Mouse (Mus musculus) layer of hippocampus, adult 11-12 months (tissue): ENCODE results near the gene Tmem119.

Experiments used
- DNase-seq: peaks from one replicate; pipeline ENCODE4 v3.0.0; 2022; ENCODE audit warnings: low spot score

Tmem119 gene

GRCm38 (mm10) chr5:113800280-113800679 is at the start of gene Tmem119:
Tmem119 (minus strand) TSS chr5:113800516.
- no peak for DNase-seq

- no peak for DNase-seq
Measured at GRCm38 (mm10) chr5:113847636-113848035, 47.3 kb upstream of the Tmem119 start.

DNA sequence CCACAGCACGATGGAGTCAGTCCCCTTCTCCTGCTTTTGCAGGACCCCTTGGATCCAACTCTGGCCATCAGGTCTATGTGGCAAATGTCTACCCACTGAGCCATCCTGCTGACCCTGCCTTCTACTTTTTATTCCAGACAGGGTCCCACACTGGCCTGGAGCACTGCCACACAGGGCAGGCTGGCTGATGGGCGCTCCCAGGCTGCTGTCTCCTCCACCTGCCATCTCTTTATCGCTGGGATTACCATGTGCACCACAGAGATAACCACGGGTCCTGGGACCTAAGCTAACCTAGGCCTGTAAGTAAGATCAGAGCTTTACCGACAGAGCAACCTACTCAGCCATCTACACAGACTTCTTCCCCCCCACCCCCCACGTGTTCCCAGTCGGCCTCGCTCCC is 46.3 kb upstream of the Tmem119 start:
- no peak for DNase-seq

DNA sequence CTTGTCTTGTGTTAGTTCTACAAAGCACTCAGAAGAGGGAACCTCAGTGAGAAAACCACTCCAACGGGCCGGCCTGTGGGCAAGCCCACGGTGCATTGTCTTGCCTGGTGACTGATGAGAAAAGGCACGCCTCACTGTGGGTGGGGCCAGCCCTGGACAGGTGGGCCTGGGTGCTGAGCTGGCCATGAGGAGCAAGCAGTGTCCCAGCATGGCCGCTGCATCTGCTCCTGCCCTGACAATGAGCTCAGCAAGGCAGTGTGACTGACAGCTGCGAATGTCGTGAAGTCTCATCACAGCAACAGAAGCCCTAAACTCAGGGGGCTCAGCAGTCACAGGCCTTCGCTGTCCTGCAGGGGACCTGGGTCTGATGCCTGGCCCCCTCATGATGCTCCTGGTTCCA is 45.3 kb upstream of the Tmem119 start:
- no peak for DNase-seq

GRCm38 (mm10) chr5:113844721-113845120 is 44.4 kb upstream of the Tmem119 start:
- DNase-seq, result peak; percentile 75

- DNase-seq, result no peak
Measured at GRCm38 (mm10) chr5:113844106-113844505, 43.8 kb upstream of the Tmem119 start.

- peak; percentile 57 for DNase-seq
Measured at GRCm38 (mm10) chr5:113842906-113843305, 42.6 kb upstream of the Tmem119 start.

- no peak for DNase-seq
Measured at GRCm38 (mm10) chr5:113842244-113842643, 41.9 kb upstream of the Tmem119 start.

DNA sequence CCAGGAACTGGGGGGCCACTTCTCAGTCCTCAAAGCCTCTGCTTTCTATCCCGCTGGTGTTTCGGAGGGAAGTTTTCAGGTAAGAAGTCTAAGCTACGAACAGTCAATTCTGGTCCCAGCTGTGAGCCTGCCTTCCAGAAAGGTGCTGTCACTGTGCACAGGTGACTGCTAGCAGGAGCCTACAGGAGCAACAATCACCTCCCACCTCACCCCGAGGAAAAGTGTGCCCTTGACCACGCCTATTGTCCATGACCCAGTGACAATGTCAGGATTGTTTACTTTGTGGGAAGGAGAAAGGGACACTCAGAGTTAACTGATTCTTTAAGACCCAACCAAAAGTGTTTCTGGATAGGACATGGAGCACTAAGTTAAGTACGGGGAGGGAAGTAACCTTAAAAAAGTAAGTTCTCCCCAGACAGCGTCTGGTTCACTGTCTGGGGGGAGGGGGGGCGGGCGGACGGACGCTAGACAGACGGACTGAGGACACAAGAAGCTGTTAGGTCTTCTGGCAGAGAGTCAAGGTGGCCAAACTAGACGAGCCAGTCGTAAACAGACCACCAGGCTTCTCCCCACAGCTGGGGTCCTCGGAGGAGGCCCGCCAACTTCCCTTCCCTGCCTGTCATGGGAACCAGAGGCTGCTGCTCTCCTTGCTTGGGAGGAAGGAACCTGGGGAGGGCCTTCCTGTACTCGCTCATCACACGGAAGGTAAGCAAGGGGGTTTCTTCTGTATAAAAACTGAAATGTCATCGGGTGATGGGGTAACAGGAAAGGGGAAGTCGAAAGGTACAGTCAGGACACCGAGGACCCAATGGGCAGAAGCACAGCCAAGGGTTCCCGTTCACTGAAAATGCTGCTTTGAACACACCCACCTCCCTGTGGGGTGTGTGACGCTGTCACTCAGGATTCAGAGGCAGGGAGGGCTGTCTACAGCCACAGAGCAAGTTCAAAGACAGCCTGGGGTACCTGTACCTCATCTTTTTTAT is 41.2 kb upstream of the Tmem119 start:
- DNase-seq, result no peak

DNA sequence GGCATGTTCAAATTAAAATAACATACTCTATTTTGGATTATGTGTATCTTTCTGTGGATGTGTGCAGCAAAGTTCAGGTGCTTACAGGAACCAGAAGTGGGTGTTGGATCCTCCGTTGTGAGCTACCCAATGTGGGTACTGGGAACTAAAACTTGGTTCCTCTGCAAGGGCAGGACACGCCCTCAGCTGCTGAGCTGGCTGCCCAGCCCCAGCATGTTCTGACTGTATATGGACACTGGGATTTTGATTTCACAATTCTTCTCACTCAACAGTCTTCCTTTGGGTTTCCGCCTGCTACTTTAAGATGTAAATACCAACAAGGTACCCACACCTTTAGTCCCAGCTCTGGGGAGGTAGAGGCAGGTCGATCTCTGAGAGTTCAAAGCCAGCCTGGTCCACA is 40.1 kb upstream of the Tmem119 start:
- DNase-seq, result no peak

- peak; percentile 43 for DNase-seq
Measured at GRCm38 (mm10) chr5:113836961-113837360, 36.6 kb upstream of the Tmem119 start.

GRCm38 (mm10) chr5:113833316-113833947 is 33.1 kb upstream of the Tmem119 start:
- DNase-seq, result no peak

DNA sequence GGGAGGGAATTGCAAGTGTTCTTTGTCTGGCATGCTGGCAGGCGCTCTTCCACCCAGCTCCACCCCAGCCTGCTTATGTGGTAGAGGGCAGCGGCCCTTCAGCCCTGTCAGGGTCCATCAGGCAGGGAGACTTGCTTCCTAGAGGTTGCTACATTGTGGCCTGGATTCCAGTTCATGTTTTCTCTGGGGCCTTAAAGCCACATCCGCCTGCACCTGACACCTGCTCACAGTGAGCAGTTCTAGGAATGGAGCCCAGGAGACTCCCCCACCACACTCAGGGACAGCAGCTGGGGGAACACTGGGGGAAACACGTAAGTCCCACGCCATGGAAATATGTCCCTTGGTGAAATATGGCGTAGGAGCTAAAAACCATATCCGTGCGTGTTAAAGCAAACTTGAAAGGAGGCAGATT is 32.2 kb upstream of the Tmem119 start, which contains the start of gene Selplg:
TSS of gene Selplg (minus strand) at position 155 of the 412 bp plus-strand sequence.
- DNase-seq, result no peak

DNA sequence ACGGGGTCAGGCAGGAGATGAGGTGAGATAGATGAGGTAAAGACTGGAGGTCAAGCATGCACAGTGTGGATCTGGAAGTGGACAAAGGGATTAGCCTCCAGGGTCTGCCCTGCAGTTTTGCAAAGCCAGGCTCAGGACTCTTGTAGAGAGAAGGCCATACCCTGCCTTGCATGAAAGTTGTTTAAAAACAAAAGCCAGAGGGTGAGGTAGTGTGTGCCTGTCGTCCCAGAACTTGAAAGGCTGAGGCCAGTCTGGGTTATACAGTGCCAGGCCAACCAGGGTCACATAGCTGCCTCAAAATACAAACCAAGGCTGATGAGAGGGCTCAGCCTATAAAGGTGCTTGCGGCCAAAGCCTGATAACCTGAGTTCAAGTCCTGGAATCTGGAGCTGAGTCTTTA is 31.4 kb upstream of the Tmem119 start:
- no peak for DNase-seq

DNA sequence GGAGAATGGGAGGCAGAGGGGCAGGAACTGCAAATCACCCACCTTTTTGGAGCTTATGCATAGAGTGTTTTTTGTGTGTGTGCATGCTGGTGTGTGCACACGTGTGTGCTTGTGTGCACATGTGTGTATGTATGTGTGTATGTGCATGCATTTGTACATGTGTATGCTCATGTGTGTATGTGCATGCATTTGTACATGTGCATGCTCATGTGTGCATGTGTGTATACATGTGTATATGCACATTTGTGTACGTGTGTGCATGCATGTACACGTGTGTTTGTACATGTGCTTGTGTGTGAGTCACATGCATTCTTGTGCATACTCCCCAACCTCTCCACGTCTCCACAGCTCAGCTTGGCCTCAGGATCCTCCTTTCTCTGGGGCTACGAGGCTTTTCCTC is 30.5 kb upstream of the Tmem119 start:
- no peak for DNase-seq

DNA sequence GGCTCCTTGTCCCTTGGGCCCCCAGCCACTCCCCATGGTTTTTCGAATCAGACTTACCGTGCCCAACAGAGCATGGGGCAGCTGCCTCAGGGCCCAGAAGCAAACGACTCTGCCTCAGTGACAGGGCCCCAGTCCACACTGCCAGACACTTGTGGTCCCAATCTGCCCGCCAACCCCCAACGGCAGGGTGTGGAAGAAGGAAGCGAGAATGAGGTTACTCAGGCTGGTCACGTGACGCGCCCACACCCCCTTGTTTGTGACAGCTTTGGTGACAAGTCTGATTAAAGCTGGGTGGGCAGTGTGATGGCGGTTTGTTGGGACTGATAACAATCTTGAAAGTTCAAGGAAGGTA is 30.0 kb upstream of the Tmem119 start:
- DNase-seq, result peak; percentile 75

DNA sequence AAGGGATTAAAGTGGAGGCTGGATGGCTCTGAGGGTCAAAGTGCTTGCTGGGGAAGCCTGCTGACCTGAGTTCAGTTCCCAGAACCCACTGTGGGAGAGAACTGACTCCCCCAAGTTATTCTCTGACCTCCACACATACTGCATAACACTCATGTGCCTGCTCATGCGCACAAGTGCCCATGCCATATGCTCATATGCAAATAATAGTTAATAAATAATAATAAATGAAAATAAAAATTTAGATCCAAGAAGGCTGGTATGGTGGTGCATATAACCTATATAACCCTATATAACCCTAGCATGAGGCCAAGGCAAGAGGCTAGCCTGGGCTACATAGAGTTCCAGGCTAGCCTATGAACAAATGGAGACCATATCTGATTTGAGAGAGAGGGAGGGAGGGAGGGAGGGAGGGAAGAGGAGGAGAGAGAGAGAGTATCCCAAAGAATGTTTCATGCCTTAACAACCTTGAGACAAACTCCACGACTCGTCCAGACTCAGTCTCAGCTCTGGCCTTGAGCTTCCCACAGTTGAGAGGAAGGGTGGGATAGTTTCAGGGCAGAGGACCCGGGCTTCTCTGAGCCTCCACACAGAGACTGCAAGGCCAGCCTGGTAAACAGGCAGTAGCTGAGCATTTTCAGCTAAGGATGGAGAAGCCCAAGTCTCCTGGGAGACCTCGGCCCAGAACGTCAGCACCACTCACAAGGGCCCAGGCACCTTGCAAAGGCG is 29.4 kb upstream of the Tmem119 start:
- no peak for DNase-seq

GRCm38 (mm10) chr5:113828481-113828880 is 28.2 kb upstream of the Tmem119 start:
- DNase-seq, result no peak

GRCm38 (mm10) chr5:113827991-113828411 is 27.7 kb upstream of the Tmem119 start:
- DNase-seq, result no peak

- DNase-seq, result no peak
Measured at GRCm38 (mm10) chr5:113826619-113827018, 26.3 kb upstream of the Tmem119 start.

DNA sequence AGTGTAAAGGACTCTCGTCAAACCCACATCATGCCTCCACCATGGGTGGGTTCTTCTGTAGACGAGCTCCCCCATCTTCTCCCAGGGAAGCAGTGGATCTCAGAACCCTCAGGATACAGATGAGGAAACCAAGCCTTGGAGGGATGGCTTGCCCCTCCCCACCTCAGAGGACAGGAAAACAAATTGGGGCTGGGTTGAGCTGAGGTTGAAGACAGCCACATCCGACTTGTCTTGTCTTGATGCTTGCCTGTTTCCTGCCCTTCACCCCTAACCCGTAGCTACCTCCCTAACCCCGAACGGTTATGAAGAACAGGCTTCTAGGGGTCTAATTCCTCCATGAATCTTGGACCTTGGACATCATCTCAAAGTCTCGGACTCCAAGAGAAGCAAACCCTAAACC is 25.2 kb upstream of the Tmem119 start:
- no peak for DNase-seq

- DNase-seq, result no peak
Measured at GRCm38 (mm10) chr5:113824228-113824627, 23.9 kb upstream of the Tmem119 start.

- no peak for DNase-seq
Measured at GRCm38 (mm10) chr5:113818572-113818971, 18.3 kb upstream of the Tmem119 start.
